Mouse (Mus musculus) monocyte, adult 2 months (primary cell): ENCODE measurements around the gene 9330182O14Rik.

Experiments
- DNase-seq, 2 experiments: peaks; one replicate each; pipeline ENCODE4 v3.0.0; 2022; ENCODE audit warnings: low spot score in 2 of 2, low read depth in 1 of 2

Gene 9330182O14Rik

GRCm38 (mm10) chr15:40134152-40134792 is at the start of gene 9330182O14Rik:
9330182O14Rik (plus strand) TSS chr15:40134365.
- no peak for DNase-seq

- no peak for DNase-seq
These were observed 30.9 kb upstream of the 9330182O14Rik start for GRCm38 (mm10) chr15:40103304-40103703.

- DNase-seq: no peak
These were observed 28.5 kb upstream of the 9330182O14Rik start for GRCm38 (mm10) chr15:40105712-40106111.

- no peak for DNase-seq
These were observed 20.1 kb upstream of the 9330182O14Rik start for GRCm38 (mm10) chr15:40113888-40114576.

GRCm38 (mm10) chr15:40114600-40115271 is 19.4 kb upstream of the 9330182O14Rik start:
- DNase-seq: no peak

GRCm38 (mm10) chr15:40116396-40116795 is 17.8 kb upstream of the 9330182O14Rik start:
- no peak for DNase-seq

- DNase-seq: no peak
These were observed 9.8 kb upstream of the 9330182O14Rik start for GRCm38 (mm10) chr15:40124211-40124953.

GRCm38 (mm10) chr15:40129496-40129895 is 4.7 kb upstream of the 9330182O14Rik start:
- no peak for DNase-seq

- DNase-seq: peak in 1 of 2 experiments; percentile 31
These were observed 3.2 kb upstream of the 9330182O14Rik start for GRCm38 (mm10) chr15:40130880-40131478.

- DNase-seq: no peak
These were observed 1.8 kb upstream of the 9330182O14Rik start for GRCm38 (mm10) chr15:40132408-40132807.

- no peak for DNase-seq
These were observed 10.1 kb downstream of the 9330182O14Rik start for GRCm38 (mm10) chr15:40144221-40144620.

- DNase-seq: no peak
These were observed 23.5 kb downstream of the 9330182O14Rik start for GRCm38 (mm10) chr15:40157683-40158082.

GRCm38 (mm10) chr15:40166560-40167275 is 32.6 kb downstream of the 9330182O14Rik start:
- DNase-seq: no peak

- DNase-seq: no peak
These were observed 33.3 kb downstream of the 9330182O14Rik start for GRCm38 (mm10) chr15:40167276-40168139.

GRCm38 (mm10) chr15:40168140-40168688 is 34.0 kb downstream of the 9330182O14Rik start:
- DNase-seq: no peak

GRCm38 (mm10) chr15:40169061-40169460 is 34.9 kb downstream of the 9330182O14Rik start:
- DNase-seq: no peak

- DNase-seq: no peak
These were observed 35.5 kb downstream of the 9330182O14Rik start for GRCm38 (mm10) chr15:40169705-40170104.

GRCm38 (mm10) chr15:40179423-40179822 is 45.3 kb downstream of the 9330182O14Rik start:
- DNase-seq: no peak

- DNase-seq: no peak
These were observed 52.9 kb downstream of the 9330182O14Rik start for GRCm38 (mm10) chr15:40187017-40187416.
